ENCODE assay signal across 9 mouse cellular contexts in genomic region chr13:20900972-20901457, GRCm38 (mm10).
A peak's percentile ranks its signal among the peaks of the same experiment; 100 is the strongest.
DNase-seq lines count a peak whose midpoint lies in the region; ATAC-seq and TF ChIP-seq lines count a peak whose summit lies in the region.
"Had no signal": no experiment of that assay in that cellular context is flagged by ENCODE, and none has a peak within 500 bp of the region (broad histone marks: within the 10 kb centered on the region; RNA-seq: fewer than 3 reads in every experiment).

No protein-coding gene starts in this region.

- no peaks in the 10 kb centered on the region for H3K27me3 ChIP-seq in heart, postnatal 0 days (ENCODE audit: control insufficient read depth, insufficient read depth, low read length)
- no peaks in the 10 kb centered on the region for H3K27me3 ChIP-seq in hindbrain, embryonic 16.5 days (replicated peaks; ENCODE audit: control insufficient read depth, insufficient read depth, low read length)
- H3K27me3 ChIP-seq in midbrain, embryonic 15.5 days (replicated peaks): no peaks in the 10 kb centered on the region
- H3K27me3 ChIP-seq in liver, postnatal 0 days (ENCODE audit: insufficient read depth, low read length): no peaks in the 10 kb centered on the region

- peak overlapping the region; percentile 9; the same call in 1 of the 2 replicates for H3K27ac ChIP-seq in heart, postnatal 0 days (ENCODE audit: low read depth)
- H3K27ac ChIP-seq in hindbrain, embryonic 16.5 days (ENCODE audit: low read depth, low read length): no peak overlapping the region
- H3K27ac ChIP-seq in midbrain, embryonic 15.5 days: no peak overlapping the region
- no peak overlapping the region for H3K27ac ChIP-seq in liver, postnatal 0 days (ENCODE audit: low read depth)

- no peak overlapping the region for H3K4me2 ChIP-seq in heart, postnatal 0 days (ENCODE audit: low read depth, low read length)
- H3K4me2 ChIP-seq in hindbrain, embryonic 16.5 days (ENCODE audit: low read length): no peak overlapping the region
- no peak overlapping the region for H3K4me2 ChIP-seq in midbrain, embryonic 15.5 days
- no peak overlapping the region for H3K4me2 ChIP-seq in liver, postnatal 0 days (ENCODE audit: low read depth, low read length)

- H3K9me3 ChIP-seq in heart, postnatal 0 days (replicated peaks; ENCODE audit: control insufficient read depth, low read length): no peaks in the 10 kb centered on the region
- no peaks in the 10 kb centered on the region for H3K9me3 ChIP-seq in hindbrain, embryonic 16.5 days (ENCODE audit: control insufficient read depth, low read length)
- no peaks in the 10 kb centered on the region for H3K9me3 ChIP-seq in midbrain, embryonic 15.5 days
- no peaks in the 10 kb centered on the region for H3K9me3 ChIP-seq in liver, postnatal 0 days (ENCODE audit: low read length)
- H3K9me3 ChIP-seq: G1E had no signal

- no peaks in the 10 kb centered on the region for H3K36me3 ChIP-seq in heart, postnatal 0 days (replicated peaks; ENCODE audit: control insufficient read depth, insufficient read depth, low read length)
- no peaks in the 10 kb centered on the region for H3K36me3 ChIP-seq in hindbrain, embryonic 16.5 days (ENCODE audit: control insufficient read depth, insufficient read depth, low read length)
- H3K36me3 ChIP-seq in midbrain, embryonic 15.5 days (replicated peaks): no peaks in the 10 kb centered on the region
- H3K36me3 ChIP-seq in liver, postnatal 0 days (replicated peaks; ENCODE audit: insufficient read depth, low read length): no peaks in the 10 kb centered on the region
- H3K36me3 ChIP-seq: G1E had no signal

- TF ChIP-seq EP300 in heart, postnatal 0 days (IDR thresholded peaks at IDR 0.05; ENCODE audit: low read depth): no peak
- no peak for TF ChIP-seq EP300 in liver, postnatal 0 days (IDR thresholded peaks at IDR 0.05; ENCODE audit: low read depth)

- no peak overlapping the region for H3K4me3 ChIP-seq in heart, postnatal 0 days (ENCODE audit: low read depth, low read length)
- H3K4me3 ChIP-seq in hindbrain, embryonic 16.5 days (ENCODE audit: low read length): no peak overlapping the region
- H3K4me3 ChIP-seq in midbrain, embryonic 15.5 days: no peak overlapping the region
- no peak overlapping the region for H3K4me3 ChIP-seq in liver, postnatal 0 days (ENCODE audit: low read depth, low read length)

- ATAC-seq in heart, postnatal 0 days (ENCODE audit: insufficient read depth, low read depth): no peak
- peak; percentile 81 for ATAC-seq in hindbrain, embryonic 16.5 days
- peak; percentile 82 for ATAC-seq in midbrain, embryonic 15.5 days (replicated peaks)
- no peak for ATAC-seq in liver, postnatal 0 days

- TF ChIP-seq CTCF in heart, postnatal 0 days (IDR thresholded peaks at IDR 0.05; ENCODE audit: low read depth): no peak
- no peak for TF ChIP-seq CTCF in liver, postnatal 0 days (IDR thresholded peaks at IDR 0.05; ENCODE audit: low read depth)

- 11% methylated on average over 2 of the region's 2 CpGs for WGBS in heart, postnatal 0 days
- WGBS in hindbrain, embryonic 16.5 days: 2% methylated on average over 2 of the region's 2 CpGs
- 13% methylated on average over 2 of the region's 2 CpGs for WGBS in midbrain, embryonic 15.5 days
- WGBS in liver, postnatal 0 days (ENCODE audit: insufficient replicate concordance): 38% methylated on average over 2 of the region's 2 CpGs

- intact Hi-C loops in left cerebral cortex, postnatal 4 days (cut with DNase I): no loop called here

- DNase-seq in heart, postnatal 0 days (ENCODE audit: low spot score): no peak
- no peak for DNase-seq in heart, adult 9 months (ENCODE audit: low spot score in 2 of 2)
- DNase-seq in embryo, embryonic 10.5 days (ENCODE audit: low spot score): peak; percentile 10
- no peak for DNase-seq in adrenal gland, postnatal 10 days
- no peak for DNase-seq in left cerebral cortex, postnatal 4 days
- DNase-seq in liver, postnatal 0 days: no peak

- H3K9ac ChIP-seq in heart, postnatal 0 days (replicated peaks; ENCODE audit: low read depth, low read length): 0 out of 2 replicates have a peak overlapping the region, but pooled peaks have one; percentile 8
- H3K9ac ChIP-seq in hindbrain, embryonic 16.5 days (ENCODE audit: low read depth, low read length): no peak overlapping the region
- H3K9ac ChIP-seq in midbrain, embryonic 15.5 days: no peak overlapping the region
- no peak overlapping the region for H3K9ac ChIP-seq in liver, postnatal 0 days (replicated peaks)

- peaks cover 10% of the 10 kb centered on the region for H3K4me1 ChIP-seq in heart, postnatal 0 days (ENCODE audit: control insufficient read depth, insufficient read depth)
- H3K4me1 ChIP-seq in hindbrain, embryonic 16.5 days (ENCODE audit: control insufficient read depth, insufficient read depth, low read depth, low read length): peaks cover 10% of the 10 kb centered on the region
- peaks cover 12% of the 10 kb centered on the region for H3K4me1 ChIP-seq in midbrain, embryonic 15.5 days
- no peaks in the 10 kb centered on the region for H3K4me1 ChIP-seq in liver, postnatal 0 days (ENCODE audit: insufficient read depth)

Comparison
In these comparisons a context has a peak if more than half of its experiments do, and no peak if none do; other contexts are left out.
1. ATAC-seq: peak in hindbrain, embryonic 16.5 days (single experiment) and midbrain, embryonic 15.5 days (single experiment); none in heart, postnatal 0 days (single experiment) and liver, postnatal 0 days (single experiment).